Mouse (Mus musculus): ENCODE data around the gene Dcbld2. TPM values are rescaled to one million over a fixed set of nuclear protein-coding genes. Genes with fewer than 3 reads are reported as not detected.
A peak's percentile ranks its signal among the peaks of the same experiment; 100 is the strongest.

The Dcbld2 gene
- polyA plus RNA-seq (2015; fragmentation: Nextera tagmentation; extraction: Ambion mirVana) = 0.80 and 1.1 TPM in 2 replicates

- peak; percentile 84 for DNase-seq (ENCODE audit: low spot score)
These were observed at the start of gene Dcbld2 for GRCm38 (mm10) chr16:58408062-58408486. Dcbld2 (plus strand) TSS chr16:58408443.

- DNase-seq (ENCODE audit: low spot score) = no peak
These were observed 31.1 kb upstream of the Dcbld2 start for GRCm38 (mm10) chr16:58377170-58377569.

GRCm38 (mm10) chr16:58377756-58378503 is 30.3 kb upstream of the Dcbld2 start:
- DNase-seq (ENCODE audit: low spot score) = no peak

DNA sequence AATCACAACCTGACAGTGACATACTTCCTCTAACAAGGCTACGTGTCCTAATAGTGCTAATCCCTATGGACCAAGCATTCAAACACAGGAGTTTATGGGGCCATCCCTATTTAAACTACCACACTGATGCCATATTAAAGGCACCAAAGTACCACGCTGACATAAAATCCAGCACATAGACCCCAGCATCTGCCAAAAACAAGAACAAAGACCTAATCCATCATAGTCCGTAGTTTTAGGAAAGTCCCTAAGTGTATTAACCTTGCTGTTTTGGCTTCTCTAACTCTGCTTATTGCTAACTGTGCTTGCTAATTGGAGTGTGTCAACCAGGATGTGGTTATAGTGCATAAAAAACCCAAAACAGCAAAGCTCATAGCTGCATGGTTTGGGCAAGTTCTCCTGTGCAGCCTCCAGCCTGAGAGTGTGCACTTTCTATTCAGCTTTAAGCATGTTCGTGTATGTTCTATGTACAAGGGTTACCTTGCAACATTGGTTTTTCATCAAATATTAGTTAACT is 21.9 kb upstream of the Dcbld2 start:
- DNase-seq (ENCODE audit: low spot score) = no peak

GRCm38 (mm10) chr16:58389143-58389755 is 19.0 kb upstream of the Dcbld2 start:
- DNase-seq (ENCODE audit: low spot score) = no peak

DNA sequence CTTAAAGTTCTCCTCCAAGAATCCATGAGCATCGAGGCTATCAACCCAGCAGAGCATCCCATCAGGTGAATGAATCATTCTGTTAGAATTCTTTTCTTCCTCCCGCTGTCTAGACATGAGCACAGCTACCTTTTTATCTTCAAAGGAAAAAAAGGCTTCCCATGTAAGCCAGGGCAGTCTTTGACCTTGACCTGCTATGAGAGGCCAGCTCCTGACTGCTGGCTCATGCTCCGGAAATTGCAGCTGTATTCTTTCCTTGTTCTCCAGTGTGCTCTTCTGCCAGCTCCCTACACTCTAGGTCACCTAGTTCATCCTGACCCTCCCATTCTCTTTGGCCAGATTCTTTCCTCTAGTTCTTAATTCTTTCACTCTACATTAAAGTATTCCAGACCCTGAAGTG is 15.2 kb upstream of the Dcbld2 start:
- DNase-seq (ENCODE audit: low spot score) = no peak

- DNase-seq (ENCODE audit: low spot score) = no peak
These were observed 14.1 kb upstream of the Dcbld2 start for GRCm38 (mm10) chr16:58394156-58394555.

DNA sequence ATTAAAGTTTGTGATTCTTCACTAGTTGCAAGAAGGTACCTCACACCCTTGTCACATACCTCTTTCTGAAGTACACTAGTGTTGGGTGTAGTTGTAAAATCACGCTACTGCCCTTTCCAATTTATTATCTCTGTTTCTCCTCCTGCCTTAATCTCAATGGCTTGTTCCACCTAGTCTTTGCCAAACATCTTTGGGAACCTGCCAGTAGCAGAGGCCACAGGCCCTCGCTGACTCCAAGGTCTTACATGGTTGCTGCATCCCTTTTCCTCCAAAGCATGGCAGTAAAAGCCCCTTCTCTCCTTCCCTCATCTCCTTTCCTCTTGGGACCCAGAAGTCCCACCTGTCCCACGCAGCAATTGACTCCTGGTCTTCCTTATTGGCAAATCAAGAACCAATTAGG is 9.6 kb upstream of the Dcbld2 start:
- DNase-seq (ENCODE audit: low spot score) = no peak

GRCm38 (mm10) chr16:58401079-58401478 is 7.2 kb upstream of the Dcbld2 start:
- no peak for DNase-seq (ENCODE audit: low spot score)

GRCm38 (mm10) chr16:58404665-58405064 is 3.6 kb upstream of the Dcbld2 start:
- no peak for DNase-seq (ENCODE audit: low spot score)

GRCm38 (mm10) chr16:58405271-58405670 is 3.0 kb upstream of the Dcbld2 start:
- DNase-seq (ENCODE audit: low spot score) = no peak

DNA sequence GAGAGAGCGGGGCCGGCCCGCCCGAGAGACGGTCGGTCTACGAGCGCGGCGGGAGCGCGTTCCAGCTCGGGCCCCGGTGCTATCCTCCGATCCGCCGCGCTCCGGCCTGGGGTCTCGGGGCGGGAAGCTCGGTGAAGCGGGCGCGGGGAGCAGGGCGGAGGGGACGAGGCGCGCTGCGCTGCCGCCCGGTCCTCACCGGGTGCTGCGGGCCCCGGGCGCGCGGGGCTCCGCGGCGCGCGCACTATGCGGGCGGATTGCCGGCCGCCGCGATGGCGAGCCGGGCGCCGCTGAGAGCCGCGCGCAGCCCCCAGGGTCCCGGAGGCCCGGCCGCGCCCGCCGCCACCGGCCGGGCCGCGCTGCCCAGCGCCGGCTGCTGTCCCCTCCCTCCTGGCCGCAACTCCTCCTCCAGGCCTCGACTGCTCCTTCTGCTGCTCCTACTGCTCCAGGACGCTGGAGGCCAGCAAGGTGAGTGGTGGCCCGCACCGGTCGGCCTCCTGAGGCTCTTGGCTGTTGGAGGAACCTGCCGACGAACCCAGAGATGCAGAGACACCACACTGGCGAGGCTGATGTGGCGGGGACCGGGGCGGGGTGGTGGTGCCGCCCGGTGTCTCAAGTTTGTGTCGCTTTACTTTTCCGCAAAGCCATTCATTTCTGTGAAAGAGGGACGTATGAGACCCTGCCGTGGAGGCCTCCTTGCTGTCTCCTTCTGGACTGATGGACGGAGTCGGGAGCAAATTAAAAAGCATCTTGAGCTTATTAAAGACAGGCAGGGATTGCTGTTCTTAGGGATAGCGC is 441 bp downstream of the Dcbld2 start:
- DNase-seq (ENCODE audit: low spot score) = no peak

DNA sequence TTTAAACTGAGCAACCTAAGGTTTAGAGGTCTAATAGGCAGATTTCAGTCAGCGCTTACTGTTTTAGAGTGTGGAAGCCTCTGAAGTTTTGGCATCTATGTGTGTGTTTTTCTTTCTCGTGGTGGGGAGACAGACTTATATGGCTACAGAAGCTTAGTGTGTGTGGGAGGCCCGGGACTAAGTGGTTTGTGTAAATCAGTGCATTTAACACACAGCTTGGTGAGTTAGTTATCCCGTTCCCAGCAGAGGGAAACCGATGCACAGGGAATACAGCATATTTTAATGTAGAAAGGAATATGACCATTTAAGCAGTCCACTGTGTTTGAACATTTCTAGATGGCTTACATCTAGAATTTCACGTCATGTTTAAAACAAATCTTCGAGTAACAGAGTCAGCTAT is 1.6 kb downstream of the Dcbld2 start:
- no peak for DNase-seq (ENCODE audit: low spot score)

- DNase-seq (ENCODE audit: low spot score) = no peak
These were observed 6.6 kb downstream of the Dcbld2 start for GRCm38 (mm10) chr16:58414801-58415200.

GRCm38 (mm10) chr16:58415500-58415899 is 7.3 kb downstream of the Dcbld2 start:
- no peak for DNase-seq (ENCODE audit: low spot score)

DNA sequence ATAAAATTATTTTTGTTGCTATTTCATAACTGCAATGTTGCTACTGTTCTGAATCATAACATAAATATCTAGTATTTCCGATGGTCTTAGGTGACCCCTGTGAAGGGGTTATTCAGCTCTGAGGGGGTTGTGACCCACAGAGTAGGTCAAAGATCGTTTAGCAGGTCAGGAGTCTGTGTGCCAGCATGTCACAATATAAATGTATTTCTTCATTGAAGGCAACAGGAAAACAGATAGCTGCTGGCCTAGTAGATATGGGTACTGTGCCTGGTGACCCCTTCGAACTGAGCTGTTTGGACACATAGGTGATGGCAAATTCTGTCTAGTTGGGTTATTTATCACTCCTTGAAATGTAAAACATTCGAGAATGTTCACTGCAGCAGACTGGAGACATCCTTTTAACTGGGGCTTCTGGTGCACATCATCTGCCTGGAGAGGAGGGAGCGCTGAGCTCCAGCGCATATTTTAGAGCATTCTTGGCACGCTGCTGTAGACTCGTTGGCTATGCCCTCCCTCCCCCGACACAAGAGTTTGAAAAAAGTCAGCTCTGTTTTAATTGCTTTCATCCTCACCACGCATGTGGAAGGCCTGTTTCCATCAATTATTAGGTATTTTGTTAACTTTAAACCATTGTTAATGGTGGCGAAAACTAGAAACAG is 13.6 kb downstream of the Dcbld2 start:
- no peak for DNase-seq (ENCODE audit: low spot score)

GRCm38 (mm10) chr16:58430246-58430645 is 22.0 kb downstream of the Dcbld2 start:
- DNase-seq (ENCODE audit: low spot score) = no peak

DNA sequence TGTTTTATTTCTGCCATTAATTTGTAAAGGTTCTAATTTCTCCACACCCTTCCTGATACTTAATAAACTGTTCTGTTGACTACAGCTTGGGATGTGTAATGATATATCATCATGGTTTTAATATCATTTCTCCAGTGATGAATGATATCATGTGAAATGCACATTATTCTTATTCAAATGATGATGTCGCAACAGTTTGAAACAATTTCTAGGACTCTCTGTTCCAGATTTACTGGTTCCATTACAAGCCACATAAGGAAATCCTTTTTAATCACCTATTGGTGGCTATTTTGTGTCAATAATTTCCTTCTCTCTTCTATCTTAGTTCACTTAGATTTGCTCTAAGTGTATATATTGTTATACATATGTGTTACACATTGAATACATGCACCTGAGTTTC is 24.1 kb downstream of the Dcbld2 start:
- DNase-seq (ENCODE audit: low spot score) = no peak

DNA sequence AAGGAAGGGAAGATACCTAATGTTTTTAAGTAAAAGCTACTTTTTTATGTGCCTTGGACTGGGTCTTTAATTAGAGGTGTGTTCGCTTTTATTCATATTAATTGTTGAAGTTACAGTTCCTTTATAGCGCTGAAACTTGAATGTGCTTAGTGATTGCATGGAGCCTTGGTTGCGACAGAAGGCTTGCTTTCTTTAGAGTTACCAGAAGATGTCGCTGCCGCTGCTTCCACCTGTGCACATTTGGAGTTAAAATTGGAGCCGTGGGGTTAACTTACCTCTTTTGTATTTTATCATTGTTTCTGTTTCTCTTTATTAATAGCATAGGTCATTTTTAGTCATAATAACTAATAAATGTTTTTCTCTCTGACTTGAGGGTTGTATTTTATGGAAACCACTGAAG is 36.5 kb downstream of the Dcbld2 start:
- DNase-seq (ENCODE audit: low spot score) = no peak

DNA sequence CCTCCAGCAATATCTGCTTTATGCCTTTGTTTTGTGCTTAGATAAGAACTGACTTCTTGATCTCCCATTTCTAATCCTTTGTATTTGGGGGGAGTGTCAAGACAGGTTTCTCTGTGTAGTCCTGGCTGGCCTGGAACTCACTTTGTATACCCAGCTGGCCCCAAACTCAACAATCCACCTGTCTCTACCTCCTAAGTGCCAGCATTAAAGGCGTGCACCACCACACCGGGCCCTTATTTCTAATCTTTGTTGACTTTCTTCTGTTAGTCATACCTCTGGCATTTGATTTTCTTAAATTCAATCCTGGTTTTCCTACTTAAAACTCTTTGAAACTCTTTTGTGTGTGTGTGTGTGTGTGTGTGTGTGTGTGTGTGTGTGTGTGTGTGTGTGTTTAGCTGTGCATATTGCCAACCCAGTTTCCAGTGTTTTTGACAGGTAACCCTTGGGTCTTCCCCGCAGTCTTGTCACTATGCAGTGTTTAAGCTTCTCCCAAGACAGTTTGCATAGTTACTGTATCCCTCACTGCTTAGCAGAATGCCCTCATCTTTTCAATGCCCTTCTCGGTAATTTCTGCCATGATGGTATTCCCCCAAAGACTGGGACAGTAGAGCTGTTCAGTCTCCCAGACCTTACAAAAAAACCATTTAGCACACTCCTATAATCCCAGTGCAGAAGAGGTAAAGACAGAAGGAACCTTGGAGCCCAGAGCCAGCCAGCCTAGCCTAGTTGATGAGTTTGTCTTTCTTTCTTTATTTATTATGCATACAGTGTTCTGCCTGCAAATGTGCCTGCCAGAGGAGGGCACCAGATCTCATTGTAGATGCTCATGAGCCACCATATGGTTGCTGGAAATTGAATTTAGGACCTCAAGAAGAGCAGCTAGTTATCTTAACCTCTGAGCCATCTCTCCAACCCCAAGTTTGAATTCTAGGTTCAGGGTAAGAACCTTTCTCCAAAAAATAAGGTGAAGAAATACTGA is 38.3 kb downstream of the Dcbld2 start:
- no peak for DNase-seq (ENCODE audit: low spot score)
